Mouse (Mus musculus) macrophage (primary cell): ENCODE results near the gene Nmt1. TPM values are rescaled to one million over a fixed set of nuclear protein-coding genes. Genes with fewer than 3 reads are reported as not detected.

Experiments
- H3K27ac ChIP-seq: fragments of 350-480 bp; formaldehyde crosslinking; 2 replicates; pipeline ENCODE4 v1.9.0; 2021
- H3K36me3 ChIP-seq: fragments of 350-480 bp; formaldehyde crosslinking; 2 replicates; pipeline ENCODE4 v1.9.0; 2021; ENCODE audit errors: inconsistent target
- H3K4me3 ChIP-seq: fragments of 350-480 bp; formaldehyde crosslinking; 2 replicates; pipeline ENCODE4 v1.9.0; 2021; ENCODE audit errors: inconsistent target
- H3K79me2 ChIP-seq: fragments of 350-480 bp; formaldehyde crosslinking; 2 replicates; pipeline ENCODE4 v1.9.0; 2021; ENCODE audit errors: inconsistent target
- WGBS: methylation state at CpG from one replicate; pipeline ENCODE4 v1.1.7; 2026; ENCODE audit warnings: inconsistent platforms; ENCODE audit not compliant: missing documents; 5-methylcytosine and 5-hydroxymethylcytosine counted together
- polyA plus RNA-seq: library from polyadenylated mRNA; stranded (reverse); fragments of 250-400 nt; gene quantifications from 3 replicates; pipeline ENCODE4 v1.2.4, GENCODE M21; 2018; ENCODE audit warnings: inconsistent platforms

Nmt1 gene
- polyA plus RNA-seq, 1 experiment from 2014 or later, result 58.0 TPM

DNA sequence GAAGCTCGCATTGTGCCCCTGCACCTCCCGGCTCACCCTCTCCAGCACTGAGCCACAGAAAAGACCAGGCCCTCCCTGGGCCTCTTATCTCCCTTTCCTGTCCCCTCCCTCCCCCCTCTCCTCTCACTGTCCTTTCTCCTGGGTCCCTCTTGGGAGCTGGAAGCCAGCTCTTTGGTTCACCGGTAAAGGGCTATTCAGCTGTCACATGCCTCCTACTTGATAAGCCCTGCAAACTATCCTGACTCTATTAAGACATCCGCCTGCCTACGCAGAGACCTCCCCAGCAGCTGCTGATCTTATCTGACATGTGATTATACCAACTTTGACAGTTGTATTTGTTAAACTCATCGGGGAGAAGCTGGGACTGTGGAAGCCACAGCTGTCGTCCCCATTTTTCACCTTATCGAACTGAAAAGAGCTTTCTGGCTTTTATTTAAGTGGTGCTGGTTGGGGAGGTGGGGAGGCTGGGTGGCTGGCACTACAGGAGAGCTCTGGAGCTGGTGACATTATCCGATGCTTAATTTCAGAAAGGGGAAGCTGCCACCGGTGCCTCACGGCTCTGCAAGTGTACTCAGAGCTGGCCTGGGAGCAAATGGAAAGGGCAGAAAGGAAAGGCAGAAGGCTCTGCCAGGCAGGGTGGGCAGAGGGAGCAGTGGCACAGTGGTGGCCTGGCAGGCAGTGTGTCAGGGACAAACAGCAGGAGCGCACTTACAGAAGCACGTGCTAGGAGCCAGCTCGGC, 29.2 kb upstream of the Nmt1 start:
- no peak overlapping the region for H3K27ac ChIP-seq
- H3K4me3 ChIP-seq, result no peak overlapping the region
- peaks cover 29% of the 10 kb centered on the region for H3K79me2 ChIP-seq
- 68% methylated on average over 14 of the region's 14 CpGs for WGBS
- peaks cover 51% of the 10 kb centered on the region for H3K36me3 ChIP-seq

GRCm38 (mm10) chr11:102999317-102999970, 28.5 kb upstream of the Nmt1 start:
- Histone ChIP-seq H3K79me2 (peaks cover 34% of the 10 kb centered on the region), H3K36me3 (peaks cover 51% of the 10 kb centered on the region), H3K27ac (no peak overlapping the region), H3K4me3 (no peak overlapping the region)
- WGBS, result 89% methylated on average over 14 of the region's 14 CpGs

DNA sequence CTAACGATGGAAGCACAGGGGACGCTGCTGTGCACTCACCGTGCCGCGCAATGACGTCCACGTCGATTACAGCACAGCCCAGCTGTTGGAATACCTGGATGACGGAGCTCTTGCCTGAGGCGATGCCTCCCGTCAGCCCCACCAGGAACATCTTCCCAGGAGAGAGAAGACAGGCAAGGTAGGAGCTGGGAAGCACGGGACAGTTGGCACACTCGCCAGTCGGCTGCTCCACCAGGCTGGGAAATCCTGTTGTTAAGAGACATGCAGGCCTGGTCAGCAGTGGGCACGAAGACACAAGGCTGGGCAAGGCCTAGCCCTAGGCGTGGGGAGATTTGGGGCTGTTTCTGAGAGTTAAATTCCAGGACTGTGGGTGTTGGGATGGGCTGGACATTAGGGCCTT, 27.9 kb upstream of the Nmt1 start:
- peaks cover 34% of the 10 kb centered on the region for H3K79me2 ChIP-seq
- H3K27ac ChIP-seq, result no peak overlapping the region
- WGBS, result 94% methylated on average over 16 of the region's 16 CpGs
- no peak overlapping the region for H3K4me3 ChIP-seq
- peaks cover 49% of the 10 kb centered on the region for H3K36me3 ChIP-seq

GRCm38 (mm10) chr11:103001063-103001462, 26.9 kb upstream of the Nmt1 start:
- WGBS, result 98% methylated on average over 5 of the region's 5 CpGs
- Histone ChIP-seq H3K79me2 (peaks cover 34% of the 10 kb centered on the region), H3K36me3 (peaks cover 40% of the 10 kb centered on the region), H3K27ac (no peak overlapping the region), H3K4me3 (no peak overlapping the region)

DNA sequence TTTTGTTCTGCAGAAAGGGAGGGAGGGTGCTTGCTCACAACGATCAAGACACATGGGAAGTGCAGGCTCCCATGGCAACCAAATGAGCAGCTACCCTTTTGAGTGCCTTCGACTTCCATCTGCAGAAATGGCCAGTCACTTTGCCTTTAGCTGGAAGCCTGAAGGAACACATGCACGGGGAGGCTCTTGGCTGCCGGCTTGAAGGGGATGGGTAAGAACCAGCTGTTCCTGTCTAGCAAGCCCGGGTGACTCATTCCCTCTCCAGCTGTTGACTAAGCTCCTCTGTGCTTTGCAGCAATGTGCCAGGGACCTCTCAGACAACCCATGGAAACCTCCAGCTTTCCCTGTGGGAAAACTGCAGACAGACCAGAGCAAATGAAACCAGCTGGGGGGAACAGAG, 24.8 kb upstream of the Nmt1 start:
- peaks cover 21% of the 10 kb centered on the region for H3K36me3 ChIP-seq
- H3K79me2 ChIP-seq, result peaks cover 35% of the 10 kb centered on the region
- no peak overlapping the region for H3K4me3 ChIP-seq
- peak overlapping the region; percentile 94 for H3K27ac ChIP-seq
- 31% methylated on average over 5 of the region's 5 CpGs for WGBS

GRCm38 (mm10) chr11:103004852-103005251, 23.1 kb upstream of the Nmt1 start:
- H3K4me3 ChIP-seq, result no peak overlapping the region
- H3K36me3 ChIP-seq, result peaks cover 4% of the 10 kb centered on the region; the same call in 1 of the 2 replicates
- WGBS, result 0% methylated on average over 1 of the region's 1 CpGs
- peaks cover 51% of the 10 kb centered on the region for H3K79me2 ChIP-seq
- peak overlapping the region; percentile 94 for H3K27ac ChIP-seq

DNA sequence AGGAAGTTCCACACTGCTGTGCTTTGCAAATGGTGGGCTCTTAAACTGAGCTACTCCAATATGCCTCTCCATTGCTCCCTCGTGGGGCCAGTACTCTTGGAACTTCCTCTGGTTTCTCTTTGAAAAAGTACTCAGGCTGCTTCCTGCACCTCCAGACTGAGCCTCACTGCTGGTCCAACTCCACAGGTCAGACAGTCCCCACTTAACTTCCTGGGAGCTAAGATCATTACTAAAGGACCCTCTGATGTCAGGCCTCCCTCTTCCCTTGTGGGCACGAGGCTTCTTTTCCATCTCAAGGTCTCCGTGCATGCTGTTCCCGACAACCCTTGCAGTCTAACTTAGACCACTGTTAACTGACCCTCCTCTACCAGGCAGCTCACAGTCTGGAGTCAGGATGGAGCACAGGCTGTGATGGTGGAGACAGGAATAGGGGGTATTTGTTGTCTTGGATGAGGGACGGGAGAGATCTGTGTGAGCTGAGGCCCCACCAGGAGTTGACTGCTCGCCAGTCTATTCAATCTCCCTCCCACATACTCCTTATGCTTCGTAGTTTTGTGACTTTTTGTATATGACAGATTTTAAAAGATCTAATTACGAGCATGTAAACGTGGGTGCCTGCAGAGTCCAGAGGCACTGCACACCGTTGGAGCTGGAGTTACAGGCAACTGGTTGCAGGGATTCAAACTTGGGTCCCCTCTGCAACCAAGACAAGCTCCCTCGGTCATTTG, 22.6 kb upstream of the Nmt1 start:
- no peak overlapping the region for H3K4me3 ChIP-seq
- WGBS, result 78% methylated on average over 11 of the region's 11 CpGs
- H3K27ac ChIP-seq, result peak overlapping the region; percentile 94
- no peaks in the 10 kb centered on the region for H3K36me3 ChIP-seq
- peaks cover 54% of the 10 kb centered on the region for H3K79me2 ChIP-seq

GRCm38 (mm10) chr11:103006286-103007000, 21.5 kb upstream of the Nmt1 start:
- H3K4me3 ChIP-seq, result no peak overlapping the region
- peak overlapping the region; percentile 94 for H3K27ac ChIP-seq
- H3K36me3 ChIP-seq, result no peaks in the 10 kb centered on the region
- WGBS, result 46% methylated on average over 7 of the region's 7 CpGs
- H3K79me2 ChIP-seq, result peaks cover 54% of the 10 kb centered on the region

GRCm38 (mm10) chr11:103007001-103007340, 21.0 kb upstream of the Nmt1 start:
- Histone ChIP-seq H3K36me3 (no peaks in the 10 kb centered on the region), H3K27ac (peak overlapping the region; percentile 94), H3K4me3 (no peak overlapping the region), H3K79me2 (peaks cover 54% of the 10 kb centered on the region)
- 2% methylated on average over 6 of the region's 6 CpGs for WGBS

DNA sequence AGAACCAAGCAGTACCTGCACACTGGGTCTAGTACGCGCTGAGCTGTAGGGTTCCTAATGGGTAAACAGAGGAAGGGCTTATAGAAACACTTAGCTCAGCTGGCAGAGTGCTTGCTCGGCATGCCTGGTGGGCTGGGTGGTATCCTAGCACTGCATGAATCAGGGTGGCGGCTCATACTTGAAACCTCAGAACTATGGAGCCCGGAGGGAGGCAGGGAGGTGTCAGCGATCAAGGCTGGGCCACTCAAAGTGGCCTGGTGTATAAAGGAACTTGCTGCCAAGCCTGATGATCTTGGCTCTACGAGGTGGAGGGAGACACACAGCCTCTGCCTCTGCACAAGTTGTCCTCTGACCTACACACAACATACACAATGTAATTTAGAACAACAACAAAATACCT, 19.4 kb upstream of the Nmt1 start:
- WGBS, result 91% methylated on average over 7 of the region's 7 CpGs

DNA sequence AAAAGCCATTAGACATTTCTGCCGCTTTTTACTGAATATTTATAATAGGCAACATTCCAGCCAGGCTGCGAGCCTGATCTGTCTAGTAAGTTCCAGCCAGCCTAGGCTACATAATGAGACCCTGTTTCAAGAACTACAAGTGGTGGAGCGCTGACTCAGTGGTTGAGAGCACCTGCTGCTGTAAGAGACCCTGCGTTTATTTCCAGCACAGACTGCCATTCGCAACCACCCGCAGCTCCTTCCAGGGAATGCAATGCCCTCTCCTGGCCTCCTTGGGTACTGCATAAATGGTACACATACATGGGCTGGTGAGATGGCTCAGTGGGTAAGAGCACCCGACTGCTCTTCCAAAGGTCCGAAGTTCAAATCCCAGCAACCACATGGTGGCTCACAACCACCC, 18.8 kb upstream of the Nmt1 start:
- Histone ChIP-seq H3K4me3 (no peak overlapping the region), H3K27ac (no peak overlapping the region), H3K36me3 (peaks cover 5% of the 10 kb centered on the region), H3K79me2 (peaks cover 58% of the 10 kb centered on the region)
- 95% methylated on average over 6 of the region's 8 CpGs for WGBS

More for the DNA sequence above, 19.4 kb upstream of the Nmt1 start:
- peaks cover 5% of the 10 kb centered on the region for H3K36me3 ChIP-seq
- H3K79me2 ChIP-seq, result peaks cover 62% of the 10 kb centered on the region
- no peak overlapping the region for H3K27ac ChIP-seq
- H3K4me3 ChIP-seq, result no peak overlapping the region

- Histone ChIP-seq H3K36me3 (peaks cover 5% of the 10 kb centered on the region), H3K79me2 (peaks cover 69% of the 10 kb centered on the region), H3K27ac (no peak overlapping the region), H3K4me3 (no peak overlapping the region)
- 96% methylated on average over 12 of the region's 13 CpGs for whole genome bisulfite sequencing
These were observed 17.4 kb upstream of the Nmt1 start for GRCm38 (mm10) chr11:103010454-103011205.

DNA sequence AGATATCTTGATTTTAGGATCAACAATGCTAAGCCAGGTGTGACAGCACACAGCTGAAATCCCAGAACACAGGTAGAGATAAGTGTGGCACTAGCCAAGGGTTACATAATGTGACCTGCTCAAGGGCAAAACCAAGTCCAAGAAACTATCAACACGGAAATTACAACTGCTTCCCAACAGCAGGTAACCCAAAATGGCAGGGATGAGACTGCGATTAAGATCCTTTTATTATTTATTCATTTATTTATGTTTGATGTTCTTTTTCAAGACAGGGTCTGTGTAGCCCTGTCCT, 16.8 kb upstream of the Nmt1 start:
- 97% methylated on average over 2 of the region's 2 CpGs for WGBS
- Histone ChIP-seq H3K4me3 (no peak overlapping the region), H3K79me2 (peaks cover 74% of the 10 kb centered on the region), H3K27ac (no peak overlapping the region), H3K36me3 (peaks cover 5% of the 10 kb centered on the region)
